Mouse (Mus musculus) Patski (cell line): ENCODE results near the gene Qtrt1. TPM values are rescaled to one million over a fixed set of nuclear protein-coding genes. Genes with fewer than 3 reads are reported as not detected.

Source experiments
- ATAC-seq: fragments of 100-300 bp; one replicate; pipeline ENCODE4 v1.8.0; 2021
- CTCF ChIA-PET: fragments of 350-600 bp; sonication (Branson Sonifier 250); formaldehyde crosslinking; loops from one replicate; lab custom pipeline; 2022; ENCODE audit warnings: inconsistent platforms; lab: Charles Lee
- POLR2A ChIA-PET: fragments of 350-600 bp; sonication (Branson Sonifier 250); formaldehyde crosslinking; loops from one replicate; lab custom pipeline; 2022; ENCODE audit warnings: antibody characterized with exemption, inconsistent platforms; lab: Charles Lee
- DNase-seq: peaks from one replicate; pipeline ENCODE4 v3.0.0-alpha.2; 2011; ENCODE audit warnings: low read depth, low spot score
- H3K27me3 ChIP-seq: fragments of 371-371 bp; one replicate; pipeline ENCODE4 v1.5.1; 2021
- CTCF ChIP-seq: fragments of 100-300 bp; IDR thresholded peaks from one replicate; pipeline ENCODE4 v1.5.1; 2021
- in situ Hi-C: fragments of 300-500 bp; cut with MboI; formaldehyde crosslinking; loops from 3 replicates; pipeline ENCODE4 v1.11.1; 2018; ENCODE audit warnings: low pct_unique_long_range_greater_than_20kb, mixed read lengths
- polyA plus RNA-seq: library from polyadenylated mRNA; unstranded; gene quantifications from one replicate; pipeline ENCODE4 v1.2.3, GENCODE M21; 2021

The Qtrt1 gene
- 30.2 TPM for polyA plus RNA-seq

GRCm38 (mm10) chr9:21411669-21412550, at the start of gene Qtrt1:
TSS of gene Qtrt1 (plus strand) at chr9:21411837.
- peak; percentile 61 for DNase-seq
- H3K27me3 ChIP-seq = no peaks in the 10 kb centered on the region
- no peak for TF ChIP-seq CTCF
- POLR2A ChIA-PET = interaction anchor here (0.6 to 1.2 kb wide), 2 partner anchors 56 to 70 kb away, joined by 3 to 4 read pairs; no protein-coding TSS in a partner anchor
- ATAC-seq = peak; percentile 77
- CTCF ChIA-PET = interaction anchor here (0.6 to 0.7 kb wide), 2 partner anchors 23 to 58 kb away, joined by 3 read pairs; no protein-coding TSS in a partner anchor
- in situ Hi-C loops = loop anchor here (5.0 kb wide), 1 partner anchor 45 kb away; the partner anchor contains the start of gene Ilf3

- in situ Hi-C loops = loop anchor here (5.0 kb wide), 2 partner anchors 46 to 96 kb away; partner anchors contain the start of gene Qtrt1
- peak; percentile 82 for TF ChIP-seq CTCF
- no peak for ATAC-seq
- no peaks in the 10 kb centered on the region for H3K27me3 ChIP-seq
- ChIA-PET POLR2A (interaction anchor here (0.7 kb wide), 2 partner anchors 28 to 59 kb away, joined by 5 to 6 read pairs; no protein-coding TSS in a partner anchor), CTCF (interaction anchor here (0.7 to 2.6 kb wide), 4 partner anchors 9 to 102 kb away, joined by 3 to 22 read pairs (median 3); no protein-coding TSS in a partner anchor)
- DNase-seq = no peak
These were observed 45.0 kb upstream of the Qtrt1 start for GRCm38 (mm10) chr9:21366541-21367220.

DNA sequence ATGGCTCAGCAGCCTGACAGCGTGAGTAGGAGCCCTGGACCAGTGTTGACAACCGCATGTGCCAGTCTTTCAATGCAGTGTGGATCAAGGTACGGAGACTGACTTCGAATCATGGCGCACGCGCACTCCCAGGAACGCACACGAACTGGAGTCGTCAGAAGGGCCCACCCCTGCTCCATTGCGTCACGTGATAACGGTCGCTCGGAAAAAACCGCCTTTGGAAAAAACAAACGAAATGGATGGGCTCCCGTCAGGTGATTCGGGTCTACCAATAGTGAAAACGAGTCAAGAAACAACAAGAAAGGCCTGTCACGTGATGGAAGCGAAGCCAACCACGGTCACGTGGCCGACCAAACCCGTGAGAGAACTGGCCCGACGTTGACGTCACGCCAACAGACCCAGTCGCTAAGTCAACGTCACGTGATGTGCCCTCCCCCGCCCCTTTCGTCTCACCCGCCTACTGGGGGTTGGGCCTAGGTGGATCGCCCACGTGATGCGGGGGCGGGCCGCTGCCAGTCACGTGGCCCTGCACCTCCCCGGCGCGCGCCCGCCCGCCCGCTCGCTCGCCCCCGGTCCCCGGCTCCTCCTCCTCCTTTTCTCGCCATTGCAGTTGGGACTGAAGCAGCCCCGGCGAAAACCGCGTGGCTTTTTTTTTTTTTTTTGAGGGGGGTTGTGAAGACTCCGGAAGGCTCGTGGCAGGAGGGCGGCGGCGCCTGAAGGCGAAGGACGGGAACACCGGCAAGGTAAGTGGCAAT, 44.1 kb upstream of the Qtrt1 start, which contains the start of gene Ilf3:
Gene Ilf3 (plus strand): TSS at position 515 of the 755 bp plus-strand sequence.
- DNase-seq = peak; percentile 100
- in situ Hi-C loops = loop anchor here (5.0 kb wide), 2 partner anchors 45 to 95 kb away; partner anchors contain the start of gene Qtrt1
- peak; percentile 64 for ATAC-seq
- CTCF ChIA-PET = interaction anchor here (0.7 to 2.7 kb wide), 5 partner anchors 10 to 101 kb away, joined by 3 to 22 read pairs (median 3); no protein-coding TSS in a partner anchor
- no peaks in the 10 kb centered on the region for H3K27me3 ChIP-seq
- TF ChIP-seq CTCF = no peak
- POLR2A ChIA-PET = no interaction called here

DNA sequence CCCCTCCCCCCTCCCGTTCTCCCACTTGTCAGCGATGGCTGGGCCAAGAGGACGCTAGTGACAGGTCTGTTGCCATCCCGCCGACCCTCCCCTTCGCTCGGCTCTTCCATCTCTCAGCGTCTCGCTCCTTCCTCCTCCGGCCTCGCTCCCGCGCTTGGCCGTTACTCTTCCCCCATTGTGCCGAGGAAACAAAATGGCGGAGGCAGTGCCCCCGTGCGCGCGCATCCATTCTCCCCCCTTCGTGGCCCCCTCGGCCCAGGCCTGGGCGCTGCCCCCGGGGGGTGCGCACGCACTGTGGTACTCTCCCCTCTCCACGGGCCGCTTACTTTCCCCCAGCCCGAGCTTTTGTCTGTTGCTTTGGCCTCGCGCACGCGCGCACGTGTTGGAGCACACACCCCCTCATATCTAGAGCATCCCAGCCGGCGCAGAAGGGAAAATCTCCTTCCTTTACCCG, 43.5 kb upstream of the Qtrt1 start:
- ChIA-PET POLR2A (no interaction called here), CTCF (interaction anchor here (1.1 to 2.7 kb wide), 2 partner anchors 14 to 112 kb away, joined by 3 to 7 read pairs; no protein-coding TSS in a partner anchor)
- in situ Hi-C loops = loop anchor here (5.0 kb wide), 2 partner anchors 44 to 94 kb away; partner anchors contain the start of gene Qtrt1
- DNase-seq (no peak), ATAC-seq (peak; percentile 32)
- no peaks in the 10 kb centered on the region for H3K27me3 ChIP-seq
- TF ChIP-seq CTCF = no peak

DNA sequence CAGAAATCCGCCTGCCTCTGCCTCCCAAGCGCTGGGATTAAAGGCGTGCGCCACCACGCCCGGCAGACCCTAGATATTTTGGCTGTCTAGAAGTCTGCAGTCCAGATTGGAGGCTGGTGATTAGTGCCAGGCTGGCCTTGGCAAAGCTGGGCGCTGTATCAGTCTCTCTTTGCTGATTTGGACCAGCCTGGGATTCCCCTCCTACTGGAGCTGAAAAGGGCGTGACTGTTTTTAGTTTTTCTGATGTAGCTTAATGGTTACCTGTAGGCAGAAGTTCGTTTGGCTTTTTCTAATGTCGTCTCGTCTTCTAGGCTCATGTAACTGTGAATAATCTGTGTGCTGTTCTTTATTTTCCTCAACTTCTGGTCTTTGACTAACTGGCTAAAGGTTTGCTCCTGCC, 42.6 kb upstream of the Qtrt1 start:
- CTCF ChIA-PET = interaction anchor here (1.1 to 2.7 kb wide), 4 partner anchors 13 to 112 kb away, joined by 3 to 7 read pairs (median 5); no protein-coding TSS in a partner anchor
- no peak for TF ChIP-seq CTCF
- no peak for ATAC-seq

GRCm38 (mm10) chr9:21370876-21371275, 40.8 kb upstream of the Qtrt1 start:
- POLR2A ChIA-PET = no interaction called here
- DNase-seq (no peak), ATAC-seq (no peak)
- TF ChIP-seq CTCF = no peak
- CTCF ChIA-PET = interaction anchor here (1.1 to 2.2 kb wide), 3 partner anchors 14 to 106 kb away, joined by 3 to 6 read pairs (median 3); no protein-coding TSS in a partner anchor
- H3K27me3 ChIP-seq = no peaks in the 10 kb centered on the region
- in situ Hi-C loops = no loop called here

More for the DNA sequence above, 42.6 kb upstream of the Qtrt1 start:
- in situ Hi-C loops = loop anchor here (5.0 kb wide), 2 partner anchors 43 to 93 kb away; partner anchors contain the start of gene Qtrt1
- DNase-seq = no peak
- H3K27me3 ChIP-seq = no peaks in the 10 kb centered on the region
- POLR2A ChIA-PET = no interaction called here

GRCm38 (mm10) chr9:21372508-21372907, 39.1 kb upstream of the Qtrt1 start:
- POLR2A ChIA-PET = interaction anchor here (1.0 kb wide), 1 partner anchor 12 kb away, joined by 3 read pairs; no protein-coding TSS in a partner anchor
- in situ Hi-C loops = no loop called here

GRCm38 (mm10) chr9:21379195-21379594, 32.4 kb upstream of the Qtrt1 start:
- DNase-seq (no peak), ATAC-seq (no peak)
- H3K27me3 ChIP-seq = no peaks in the 10 kb centered on the region
- TF ChIP-seq CTCF = no peak
- ChIA-PET POLR2A (no interaction called here), CTCF (no interaction called here)
- in situ Hi-C loops = no loop called here

More at GRCm38 (mm10) chr9:21372508-21372907, 39.1 kb upstream of the Qtrt1 start:
- no peak for TF ChIP-seq CTCF
- CTCF ChIA-PET = no interaction called here
- no peaks in the 10 kb centered on the region for H3K27me3 ChIP-seq
- ATAC-seq (no peak), DNase-seq (no peak)

GRCm38 (mm10) chr9:21380868-21381267, 30.8 kb upstream of the Qtrt1 start:
- H3K27me3 ChIP-seq = no peaks in the 10 kb centered on the region
- in situ Hi-C loops = no loop called here
- TF ChIP-seq CTCF = peak; percentile 25
- DNase-seq (no peak), ATAC-seq (no peak)
- ChIA-PET POLR2A (no interaction called here), CTCF (interaction anchor here (2.0 kb wide), 1 partner anchor 12 kb away, joined by 7 read pairs; no protein-coding TSS in a partner anchor)
